Mouse (Mus musculus): ENCODE data around the gene Tmem11.

DNA sequence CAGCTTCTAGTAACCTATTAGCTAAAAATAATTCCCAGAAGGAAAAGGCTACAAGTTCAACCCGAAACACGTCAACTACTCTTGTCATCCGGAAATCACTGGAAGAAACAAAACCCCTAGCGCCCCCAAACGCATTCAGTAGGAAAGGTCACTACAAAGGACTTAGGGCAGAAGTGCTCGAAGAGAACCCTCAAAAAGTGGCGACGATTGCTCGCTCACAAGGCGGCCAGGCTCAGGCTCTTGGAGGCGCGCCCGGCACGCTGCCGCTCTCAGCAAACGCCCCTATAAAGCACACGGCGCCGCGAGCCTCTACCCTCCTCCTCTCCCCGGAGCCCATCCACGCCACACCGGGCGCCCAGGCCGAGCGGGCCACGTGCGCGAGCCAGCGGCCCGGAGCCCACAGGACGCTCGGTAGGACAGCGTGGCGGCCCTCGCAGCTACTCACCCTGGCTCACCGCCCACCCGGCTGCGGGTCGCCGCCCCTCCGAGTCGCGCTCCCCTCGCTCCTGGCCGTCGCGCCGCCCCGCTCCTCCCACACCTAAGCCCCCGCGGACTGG is 938 bp downstream of the Tmem11 start:
- no peak for TF ChIP-seq FLI1 (IDR thresholded peaks at IDR 0.05; ENCODE audit: low read length)
- no peak for TF ChIP-seq GATA1 (IDR thresholded peaks at IDR 0.05; ENCODE audit: borderline replicate concordance, low read length)

Measured in megakaryocyte, embryonic 14.5 days (primary cell).